Mouse (Mus musculus): Measurements from ENCODE around the gene Olfr1048. TPM values are rescaled to one million over a fixed set of nuclear protein-coding genes. Genes with fewer than 3 reads are reported as not detected.
"Not testable (repeated sequence)": the region's sequence is repeated elsewhere in the genome, so short reads cannot be mapped to it uniquely, and the experiment has no call there.

The Olfr1048 gene
- total RNA-seq (2021), result not detected
- long read RNA-seq, experiment 1, result 0 reads
- long read RNA-seq, experiment 2, result 0 reads

DNA sequence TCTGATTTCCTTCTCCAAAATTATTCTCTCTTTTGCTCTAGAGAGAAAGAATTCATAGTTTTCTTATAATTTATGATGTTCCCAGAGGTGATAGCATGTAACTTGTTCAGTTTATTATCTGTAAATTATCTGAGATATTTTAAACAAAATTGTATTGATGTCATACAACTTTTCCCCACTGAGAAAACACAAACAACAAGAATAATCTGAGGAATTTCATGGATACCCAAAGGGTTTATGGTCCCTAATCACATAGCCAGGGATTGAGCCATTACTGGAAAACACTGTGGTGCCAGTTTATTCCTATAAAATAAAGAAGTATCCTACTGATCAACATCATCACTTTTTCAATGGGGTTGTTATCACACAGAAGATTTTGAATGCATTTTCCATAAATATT, at the start of gene Olfr1048:
TSS of gene Olfr1048 (minus strand) at position 101 of the 400 bp plus-strand sequence.
- DNase-seq, result no peak

DNA sequence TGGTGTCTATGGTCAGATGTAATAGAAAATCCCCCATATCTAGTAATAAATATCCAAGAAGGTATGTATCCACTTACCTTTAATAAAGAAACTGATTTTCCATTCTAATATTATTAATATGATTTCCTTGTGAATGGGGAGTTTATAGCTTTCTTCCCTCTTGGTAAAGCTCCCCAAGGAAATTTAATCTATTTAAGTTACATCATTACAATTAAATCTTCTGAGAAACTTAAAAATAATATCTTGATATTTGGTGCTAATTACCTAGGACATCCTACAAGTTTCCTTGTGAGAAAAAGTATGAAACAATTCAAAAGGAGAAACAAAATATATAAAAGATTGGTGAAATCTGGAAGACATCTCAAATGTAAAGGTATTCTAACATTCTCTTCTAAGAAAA, 38.9 kb upstream of the Olfr1048 start, which contains the start of gene Olfr1051:
TSS of gene Olfr1051 (minus strand) at position 101 of the 400 bp plus-strand sequence.
- not testable (repeated sequence) for DNase-seq

DNA sequence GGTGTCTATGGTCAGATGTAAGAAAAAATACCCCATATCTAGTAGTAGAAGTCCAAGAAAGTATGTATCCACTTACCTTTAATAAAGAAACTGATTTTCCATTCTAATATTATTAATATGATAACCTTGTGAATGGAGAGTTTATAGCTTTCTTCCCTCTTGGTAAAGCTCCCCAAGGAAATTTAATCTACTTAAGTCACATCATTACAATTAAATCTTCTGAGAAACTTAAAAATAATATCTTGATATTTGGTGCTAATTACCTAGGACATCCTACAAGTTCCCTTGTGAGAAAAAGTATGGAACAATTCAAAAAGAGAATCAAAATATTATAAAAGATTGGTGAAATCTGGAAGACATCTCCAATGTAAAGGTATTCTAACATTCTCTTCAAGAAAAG, 18.1 kb upstream of the Olfr1048 start, which contains the start of gene Olfr1049:
TSS of gene Olfr1049 (minus strand) at position 101 of the 400 bp plus-strand sequence.
- not testable (repeated sequence) for DNase-seq

DNA sequence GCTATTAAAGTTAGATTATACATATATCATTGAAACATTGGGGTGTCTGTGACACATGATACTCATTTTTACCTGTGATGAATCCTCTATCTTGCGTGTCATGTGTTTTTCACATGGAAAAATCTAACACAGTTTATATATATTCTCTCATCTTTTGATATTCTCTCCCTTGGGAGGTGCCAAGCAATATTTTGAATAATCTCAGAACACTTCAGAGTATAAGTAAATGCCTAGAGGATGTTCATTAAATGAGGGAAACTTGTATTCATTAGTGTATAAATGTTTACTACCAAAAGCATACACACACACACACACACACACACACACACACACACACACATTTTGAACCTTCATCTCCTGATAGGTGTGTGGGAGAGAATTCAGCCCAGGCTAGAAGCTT, 8.8 kb downstream of the Olfr1048 start, which contains the start of gene Olfr1047:
TSS of gene Olfr1047 (minus strand) at position 101 of the 400 bp plus-strand sequence.
- DNase-seq, result no peak

GRCm38 (mm10) chr2:86219214-86219613, 20.9 kb downstream of the Olfr1048 start, which contains the start of gene Olfr1046:
Gene Olfr1046, minus strand, starts transcription at chr2:86219314.
- DNase-seq, result no peak

DNA sequence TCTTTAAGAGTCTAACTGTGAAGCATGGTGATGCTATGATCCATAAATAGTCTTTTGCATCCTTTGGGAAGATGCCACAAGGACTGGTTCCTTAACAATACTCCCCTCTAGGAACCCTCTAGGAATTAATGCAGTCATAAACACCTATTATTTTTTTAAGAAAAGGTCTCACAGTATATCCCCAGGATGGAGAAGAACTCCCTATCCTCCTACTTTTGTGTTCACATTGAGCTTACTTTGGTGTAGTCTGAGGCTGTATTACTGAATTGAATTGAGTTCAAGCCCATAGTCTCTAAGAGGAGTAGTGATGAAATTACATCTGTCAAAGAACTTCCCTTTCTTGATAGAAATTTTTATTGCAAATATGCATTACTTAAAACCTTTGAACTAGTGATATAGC, 37.2 kb downstream of the Olfr1048 start, which contains the start of gene Olfr1045:
TSS of gene Olfr1045 (minus strand) at position 101 of the 400 bp plus-strand sequence.
- no peak for DNase-seq

DNA sequence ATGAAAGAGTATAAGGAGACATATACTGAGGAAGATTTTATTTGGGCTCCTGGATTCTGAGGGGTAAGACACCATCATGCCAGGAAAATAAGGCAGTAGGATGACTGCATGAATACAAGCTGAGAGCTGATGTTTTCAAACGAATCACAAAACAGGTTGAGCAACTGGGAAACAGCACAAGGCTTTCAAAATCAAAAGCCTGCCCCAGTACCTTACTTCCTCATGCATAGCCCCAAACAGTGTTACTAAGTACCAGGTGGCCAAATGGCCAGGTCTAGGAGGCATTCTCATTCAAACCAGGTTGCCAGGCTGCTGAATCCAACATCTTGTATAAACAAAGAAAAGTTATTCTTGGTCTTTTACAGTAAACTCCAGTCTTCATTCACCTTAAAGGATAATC, 44.2 kb downstream of the Olfr1048 start:
- DNase-seq, result no peak

GRCm38 (mm10) chr2:86185583-86185982, 54.5 kb downstream of the Olfr1048 start, which contains the start of gene Olfr52:
Gene Olfr52, minus strand, starts transcription at chr2:86185683.
- DNase-seq, result no peak

Other genes with a start within 250 kb of the Olfr1048 start
- gene Olfr1031, start 250.0 kb downstream of the Olfr1048 start, total RNA-seq (2021), result not detected
- gene Olfr1032, start 234.7 kb downstream of the Olfr1048 start, total RNA-seq (2021), result not detected
- under 1 TPM; 0.09 to 0.45 TPM for gene Olfr1033, start 219.7 kb downstream of the Olfr1048 start, total RNA-seq (2021)
- not detected for gene Olfr1034, start 194.4 kb downstream of the Olfr1048 start, total RNA-seq (2021)
- gene Olfr1036, start 166.3 kb downstream of the Olfr1048 start, total RNA-seq (2021), result not detected
- not detected for gene Olfr1037, start 152.9 kb downstream of the Olfr1048 start, total RNA-seq (2021)
- not detected for gene Olfr1039, start 104.4 kb downstream of the Olfr1048 start, total RNA-seq (2021)
- not detected for gene Olfr1040, start 93.6 kb downstream of the Olfr1048 start, total RNA-seq (2021)
- not detected for gene Olfr1042, start 78.5 kb downstream of the Olfr1048 start, total RNA-seq (2021)
- not detected for gene Olfr1043, start 72.8 kb downstream of the Olfr1048 start, total RNA-seq (2021)
- not detected for gene Olfr1044, start 62.5 kb downstream of the Olfr1048 start, total RNA-seq (2021)
- gene Olfr52, start 54.6 kb downstream of the Olfr1048 start, total RNA-seq (2021), result not detected
- gene Olfr1045, start 37.3 kb downstream of the Olfr1048 start, total RNA-seq (2021), result not detected
- gene Olfr1046, start 21.0 kb downstream of the Olfr1048 start, total RNA-seq (2021), result not detected
- gene Olfr1047, start 8.9 kb downstream of the Olfr1048 start, total RNA-seq (2021), result not detected
- not detected for gene Olfr1049, start 18.0 kb upstream of the Olfr1048 start, total RNA-seq (2021)
- not detected for gene Olfr1051, start 38.8 kb upstream of the Olfr1048 start, total RNA-seq (2021)
- gene Olfr1052, start 52.2 kb upstream of the Olfr1048 start, total RNA-seq (2021), result not detected
- gene Olfr1053, start 75.0 kb upstream of the Olfr1048 start, total RNA-seq (2021), result not detected
- gene Olfr1054, start 95.1 kb upstream of the Olfr1048 start, total RNA-seq (2021), result not detected
- gene Olfr1055, start 110.0 kb upstream of the Olfr1048 start, total RNA-seq (2021), result not detected
- gene Olfr1056, start 122.2 kb upstream of the Olfr1048 start, total RNA-seq (2021), result not detected
- not detected for gene Olfr1057, start 138.1 kb upstream of the Olfr1048 start, total RNA-seq (2021)
- gene Olfr1058, start 148.3 kb upstream of the Olfr1048 start, total RNA-seq (2021), result not detected
- gene Olfr1061, start 173.8 kb upstream of the Olfr1048 start, total RNA-seq (2021), result not detected
- not detected for gene Olfr1062, start 186.5 kb upstream of the Olfr1048 start, total RNA-seq (2021)
- gene Olfr1065, start 210.3 kb upstream of the Olfr1048 start, total RNA-seq (2021), result not detected
- gene Olfr1066, start 216.0 kb upstream of the Olfr1048 start, total RNA-seq (2021), result not detected
- gene Olfr228, start 247.1 kb upstream of the Olfr1048 start, total RNA-seq (2021), result not detected

Data from gastrocnemius, postnatal 10 days (tissue).